Mouse (Mus musculus) granulocyte monocyte progenitor cell, adult 5-6 weeks (primary cell): ENCODE measurements around the gene Uba52. TPM values are rescaled to one million over a fixed set of nuclear protein-coding genes. Genes with fewer than 3 reads are reported as not detected.

ENCODE experiments used
- ATAC-seq: replicated peaks from 2 replicates; pipeline ENCODE4 v1.8.0; 2016; ENCODE audit warnings: mild to moderate bottlenecking, moderate TSS enrichment, inconsistent platforms; ENCODE audit not compliant: poor library complexity, severe bottlenecking
- total RNA-seq, 2 experiments: library from RNA; stranded (forward) in 1 of 2; stranded (reverse) in 1 of 2; fragments of 200-712, 200-1000 nt in 1 of 2; fragments of >200 nt in 1 of 2; fragmentation: Nextera tagmentation in 1 of 2; gene quantifications; 2 replicates each; pipeline ENCODE4 v1.2.3; 2014 to 2017

Gene Uba52
- total RNA-seq, 2 experiments from 2014 or later = 2,675 to 3,231 TPM

- peak; percentile 7; the same call in 1 of the 2 replicates for ATAC-seq
Measured at GRCm38 (mm10) chr8:70505698-70506327, 4.8 kb downstream of the Uba52 start.

GRCm38 (mm10) chr8:70504851-70505250 lies 5.8 kb downstream of the Uba52 start:
- peak; percentile 36; the same call in 1 of the 2 replicates for ATAC-seq

GRCm38 (mm10) chr8:70504291-70504716 lies 6.3 kb downstream of the Uba52 start:
- ATAC-seq = no peak

GRCm38 (mm10) chr8:70503062-70503750 lies 7.4 kb downstream of the Uba52 start:
- ATAC-seq = peak; percentile 32

GRCm38 (mm10) chr8:70502540-70502939 lies 8.1 kb downstream of the Uba52 start:
- ATAC-seq = no peak

GRCm38 (mm10) chr8:70501820-70502529 lies 8.6 kb downstream of the Uba52 start:
- ATAC-seq = no peak

- ATAC-seq = peak; percentile 37
Measured at GRCm38 (mm10) chr8:70500386-70501301, 10.0 kb downstream of the Uba52 start.

- no peak for ATAC-seq
Measured at GRCm38 (mm10) chr8:70495771-70496062, 14.9 kb downstream of the Uba52 start.

- ATAC-seq = no peak
Measured at GRCm38 (mm10) chr8:70495001-70495770, 15.4 kb downstream of the Uba52 start.

- peak; percentile 15; the same call in 1 of the 2 replicates for ATAC-seq
Measured at GRCm38 (mm10) chr8:70494416-70494945, 16.1 kb downstream of the Uba52 start.

GRCm38 (mm10) chr8:70493692-70494415 lies 16.7 kb downstream of the Uba52 start:
- ATAC-seq = no peak

- ATAC-seq = no peak
Measured at GRCm38 (mm10) chr8:70492664-70493640, 17.6 kb downstream of the Uba52 start, which contains the start of gene Crlf1. Crlf1 (plus strand) TSS chr8:70493158.

- no peak for ATAC-seq
Measured at GRCm38 (mm10) chr8:70490880-70491495, 19.6 kb downstream of the Uba52 start.

- no peak for ATAC-seq
Measured at GRCm38 (mm10) chr8:70490061-70490879, 20.3 kb downstream of the Uba52 start.

GRCm38 (mm10) chr8:70489576-70489975 lies 21.0 kb downstream of the Uba52 start:
- no peak for ATAC-seq

- no peak for ATAC-seq
Measured at GRCm38 (mm10) chr8:70488931-70489470, 21.6 kb downstream of the Uba52 start.
